Mouse (Mus musculus) frontal cortex, adult (tissue): ENCODE measurements around the gene Nutf2-ps1.

ENCODE experiments used
- ATAC-seq: cut with Nextera tagmentation; 2 replicates; pipeline ENCODE4 v1.9.2; 2017; ENCODE audit warnings: mild to moderate bottlenecking, moderate library complexity, mixed read lengths; ENCODE audit not compliant: low TSS enrichment

The Nutf2-ps1 gene

GRCm38 (mm10) chr19:53571056-53571455, 17.8 kb downstream of the Nutf2-ps1 start:
- ATAC-seq: no peak

- ATAC-seq: no peak
Observed at GRCm38 (mm10) chr19:53568553-53568952, 20.3 kb downstream of the Nutf2-ps1 start.

GRCm38 (mm10) chr19:53567864-53568263, 21.0 kb downstream of the Nutf2-ps1 start:
- no peak for ATAC-seq

DNA sequence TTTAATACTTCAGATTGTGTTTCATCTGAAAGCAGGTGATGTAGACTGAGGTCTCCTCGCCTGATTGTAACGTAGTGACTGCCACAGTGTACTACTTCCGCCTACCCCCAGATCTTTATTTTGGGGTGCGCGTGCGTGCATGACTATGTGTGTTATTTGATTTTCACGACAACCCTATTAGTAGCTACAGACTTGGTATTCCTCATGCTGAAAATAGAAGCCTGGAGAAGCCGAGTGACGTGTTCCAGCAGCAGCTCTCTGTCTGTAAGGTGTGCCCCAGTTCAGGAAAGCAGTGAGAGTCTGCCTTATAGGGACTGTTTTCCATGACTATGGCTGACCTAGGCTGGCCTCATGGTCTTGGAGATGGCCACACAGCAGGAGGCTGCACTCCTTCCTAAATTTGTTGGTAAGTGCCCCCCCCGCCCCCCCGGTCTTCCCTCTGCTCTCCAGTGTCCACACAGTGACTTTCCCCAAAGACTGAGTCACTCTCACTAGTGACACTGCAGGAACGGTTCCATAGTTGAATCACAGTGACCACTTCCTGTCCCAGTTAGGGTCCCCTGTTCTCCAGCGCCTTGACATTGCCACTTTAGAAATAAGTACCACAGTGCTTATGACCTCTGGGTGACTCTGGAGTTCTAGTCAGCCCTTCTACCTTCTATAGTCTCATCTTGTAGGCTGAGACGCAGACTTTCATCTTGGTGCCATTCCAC, 23.1 kb downstream of the Nutf2-ps1 start:
- peak; percentile 50; the same call in 1 of the 2 replicates for ATAC-seq

- ATAC-seq: no peak
Observed at GRCm38 (mm10) chr19:53564174-53564573, 24.7 kb downstream of the Nutf2-ps1 start.

- ATAC-seq: no peak
Observed at GRCm38 (mm10) chr19:53560436-53560835, 28.4 kb downstream of the Nutf2-ps1 start.

DNA sequence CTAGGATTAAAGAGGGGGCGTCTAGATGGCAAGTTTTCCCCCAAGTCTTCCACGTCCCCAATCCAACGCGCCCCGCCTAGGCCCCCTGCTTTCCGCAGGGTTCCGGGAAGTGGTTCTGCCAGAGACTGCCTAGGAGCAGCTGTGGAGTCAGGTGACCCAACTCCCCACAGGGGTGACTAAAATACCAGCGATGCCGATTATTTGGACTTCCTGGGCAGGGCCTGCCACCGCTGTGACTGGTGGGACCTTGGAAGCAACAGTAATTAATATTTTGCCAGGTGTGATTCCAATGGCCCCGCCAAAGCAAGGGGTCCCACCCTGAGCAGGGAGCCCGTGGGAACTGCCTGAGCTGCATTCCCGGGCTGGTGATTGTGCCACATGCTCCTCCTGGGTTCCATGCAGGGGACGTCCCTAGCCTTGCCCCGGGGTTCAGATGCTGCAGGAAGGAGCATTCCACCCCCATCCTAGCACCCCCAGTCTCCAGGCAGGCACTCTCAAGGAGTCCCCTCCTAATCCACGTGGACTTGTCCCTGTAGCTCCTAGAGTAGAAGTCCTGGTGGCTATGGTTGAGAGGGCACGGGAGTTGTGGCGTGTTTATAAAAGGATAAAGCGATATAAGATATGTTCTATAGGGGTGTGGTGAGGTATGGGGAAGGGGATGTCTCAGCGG, 31.5 kb downstream of the Nutf2-ps1 start:
- ATAC-seq: no peak

DNA sequence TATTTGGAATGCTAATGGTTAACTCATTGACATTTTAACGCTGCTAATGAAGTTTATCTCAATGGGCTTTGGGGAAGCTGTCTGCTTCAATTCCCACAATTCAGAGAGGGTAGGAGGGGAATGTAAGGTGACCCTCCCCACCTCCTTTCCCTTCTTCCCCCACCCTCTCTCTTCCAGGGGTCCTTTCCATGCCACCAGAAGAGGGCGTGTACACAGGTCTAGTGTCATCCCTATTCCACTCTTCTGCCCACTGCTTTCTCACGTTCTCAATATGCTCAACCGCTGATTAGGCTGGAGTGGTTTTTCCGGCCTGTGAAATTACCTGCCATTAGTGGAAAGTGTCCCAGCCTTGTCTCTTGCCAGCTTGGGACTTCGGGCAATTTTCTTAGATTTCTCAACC, 32.0 kb downstream of the Nutf2-ps1 start:
- ATAC-seq: no peak

DNA sequence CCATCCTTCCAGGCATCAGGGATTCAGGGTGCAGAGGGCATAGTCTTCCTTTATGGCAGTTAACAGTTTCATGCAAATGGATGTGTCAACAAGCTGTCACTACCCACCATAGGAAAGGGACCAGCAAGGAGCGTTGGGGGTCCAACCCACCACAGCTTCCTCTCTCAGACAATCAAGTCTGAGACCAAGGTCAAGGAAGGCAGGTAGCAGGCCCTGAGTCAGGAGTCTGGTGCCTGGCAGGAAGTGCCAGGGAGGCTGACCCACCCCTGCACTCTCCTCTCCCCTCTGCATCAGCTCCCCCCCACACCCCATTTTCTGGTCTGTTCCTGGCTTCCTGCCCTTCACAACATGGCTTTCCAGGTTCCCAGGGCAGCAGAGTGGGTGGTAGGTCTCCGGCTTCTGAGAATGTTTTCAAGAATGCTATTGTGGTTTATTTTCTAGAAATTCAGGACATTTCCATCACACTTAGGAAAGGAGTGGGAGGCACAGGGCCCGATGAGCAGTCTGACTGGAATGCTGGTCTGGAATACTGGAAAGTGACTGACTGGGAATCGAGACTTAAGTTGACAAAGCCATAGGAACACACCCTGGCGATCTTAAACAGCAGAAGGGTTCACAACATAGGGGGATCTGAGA, 33.8 kb downstream of the Nutf2-ps1 start:
- no peak for ATAC-seq

DNA sequence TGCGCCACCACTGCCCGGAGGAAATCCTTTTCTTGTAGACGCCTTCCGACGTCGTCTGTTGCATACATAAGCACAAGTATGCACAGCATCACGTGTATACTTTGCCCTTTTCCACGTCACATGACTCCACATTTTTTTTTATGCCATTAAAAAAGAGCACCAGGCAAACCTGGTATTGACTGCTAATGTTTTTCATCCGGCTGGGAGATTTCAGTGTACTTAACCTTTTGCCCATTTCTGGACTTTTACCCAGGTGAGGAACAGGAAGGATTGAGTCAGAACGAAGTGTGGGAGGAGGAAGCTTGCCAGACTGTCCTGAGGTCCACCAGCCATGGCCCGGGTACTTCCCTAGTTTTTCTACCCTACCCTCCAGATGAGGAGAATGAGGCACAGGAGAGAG, 34.5 kb downstream of the Nutf2-ps1 start:
- ATAC-seq: no peak

DNA sequence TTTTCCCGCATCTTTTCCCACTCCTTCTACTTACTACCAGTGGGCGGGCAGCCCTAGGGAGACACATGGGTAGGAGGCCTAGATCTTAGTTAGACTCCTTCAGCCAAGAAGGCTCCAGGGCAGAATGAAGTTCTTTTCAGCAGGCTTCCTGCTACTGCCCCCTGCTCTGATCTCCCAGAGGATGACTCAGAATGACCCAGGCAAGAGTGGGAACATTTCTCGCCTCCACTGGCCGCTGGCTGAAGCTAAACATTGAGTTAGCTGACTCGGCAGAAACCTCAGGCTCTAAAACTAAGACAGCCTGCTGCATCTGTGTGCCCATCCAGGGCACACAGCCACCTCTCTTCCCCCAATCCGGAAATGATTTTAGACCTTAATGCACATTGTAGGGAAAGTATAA, 36.1 kb downstream of the Nutf2-ps1 start:
- no peak for ATAC-seq

- ATAC-seq: no peak
Observed at GRCm38 (mm10) chr19:53552216-53552786, 36.6 kb downstream of the Nutf2-ps1 start.

DNA sequence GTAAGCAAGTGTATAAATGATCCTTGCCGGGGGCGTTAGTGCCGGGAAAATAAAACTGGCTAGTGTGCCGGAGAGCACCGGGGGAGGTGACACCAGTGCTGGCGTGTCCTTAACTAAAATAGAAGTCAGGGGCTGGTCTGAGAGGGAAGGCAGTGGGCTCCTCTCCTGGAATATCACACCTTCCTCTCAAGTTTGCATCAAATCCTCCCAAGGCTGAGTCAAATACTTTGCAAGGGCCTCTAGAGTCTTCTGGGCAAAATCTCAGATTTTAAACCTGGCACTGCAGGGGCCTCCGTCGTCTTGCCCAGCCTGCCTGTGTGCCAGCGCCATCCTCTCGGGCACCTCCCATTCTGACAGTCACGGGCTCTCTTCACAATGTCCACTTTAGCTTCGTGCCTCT, 37.9 kb downstream of the Nutf2-ps1 start:
- ATAC-seq: peak; percentile 80

DNA sequence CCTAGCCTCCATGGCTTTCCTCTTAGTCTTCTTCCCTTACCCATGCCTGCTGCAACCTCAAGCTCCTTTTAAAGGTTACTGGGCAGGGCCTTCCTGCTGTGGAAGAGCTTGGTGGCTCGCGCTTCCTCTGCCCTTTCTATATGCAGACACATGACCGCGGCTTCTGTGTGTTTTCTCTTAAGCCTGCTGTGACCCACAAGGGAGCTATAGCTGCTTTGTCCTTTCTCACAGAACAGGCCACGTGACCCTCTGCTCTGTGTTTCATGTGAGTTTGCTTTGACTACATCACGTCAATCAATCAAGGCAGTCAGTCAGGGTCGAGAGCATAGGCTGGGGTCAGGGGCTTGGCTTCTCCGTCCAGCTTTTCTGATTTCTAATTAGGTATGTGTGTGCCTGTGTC, 41.3 kb downstream of the Nutf2-ps1 start:
- no peak for ATAC-seq

GRCm38 (mm10) chr19:53544923-53545561, 43.8 kb downstream of the Nutf2-ps1 start:
- ATAC-seq: no peak

- peak; percentile 69 for ATAC-seq
Observed at GRCm38 (mm10) chr19:53543602-53544001, 45.3 kb downstream of the Nutf2-ps1 start.

DNA sequence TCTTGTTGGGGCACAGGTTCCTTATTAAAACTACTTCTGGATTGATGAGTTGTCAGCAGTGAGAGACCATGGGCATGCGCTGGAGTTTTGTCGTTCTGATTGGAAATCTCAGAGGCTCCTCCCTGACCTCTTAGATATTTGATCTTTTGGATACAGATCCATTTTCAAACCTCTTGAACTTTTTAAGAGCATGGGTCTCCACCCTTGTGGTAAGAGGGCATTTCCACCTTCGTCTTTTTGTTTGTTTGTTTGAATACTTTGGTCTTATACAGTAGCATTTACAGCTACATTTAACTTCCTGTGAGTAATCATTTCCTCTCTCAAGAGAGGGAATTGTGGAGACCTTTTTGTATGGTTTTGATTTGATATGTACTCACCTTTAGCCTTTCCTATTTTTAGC, 49.6 kb downstream of the Nutf2-ps1 start:
- ATAC-seq: no peak

DNA sequence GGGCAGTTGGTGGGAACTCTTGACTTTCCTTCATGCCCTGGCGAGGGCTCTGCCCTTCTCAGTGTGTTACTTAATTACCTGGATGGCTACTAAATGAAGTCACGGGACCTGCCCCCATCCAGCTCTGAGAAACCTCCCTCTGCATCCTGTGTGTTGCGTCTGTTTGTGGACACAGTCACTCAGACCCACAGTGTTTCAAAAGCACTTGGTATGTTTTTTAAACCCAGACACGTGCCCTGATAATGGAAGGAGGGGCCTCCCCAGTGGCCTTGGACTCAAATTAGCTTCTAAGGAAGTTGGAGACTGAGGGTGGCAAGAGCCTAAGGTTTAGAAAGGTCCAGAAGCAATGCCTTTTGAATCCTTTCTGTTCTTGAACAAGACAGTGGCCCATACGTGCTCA, 50.1 kb downstream of the Nutf2-ps1 start:
- no peak for ATAC-seq
